Mouse (Mus musculus) brain, embryonic 14.5 days (tissue): ENCODE measurements around the gene Tbc1d8b.

ENCODE experiments used
- CTCF ChIP-seq: fragments of 200-500 bp; IDR thresholded peaks from 2 replicates; pipeline ENCODE4 v1.5.1; 2012; ENCODE audit warnings: inconsistent platforms, mild to moderate bottlenecking, moderate library complexity, borderline replicate concordance; ENCODE audit not compliant: insufficient read depth, insufficient read length; ENCODE audit errors: extremely low read depth
- POLR2A ChIP-seq: fragments of 200-500 bp; IDR thresholded peaks from 2 replicates; pipeline ENCODE4 v1.6.1; 2012; ENCODE audit warnings: mild to moderate bottlenecking, inconsistent platforms, borderline replicate concordance; ENCODE audit not compliant: poor library complexity, insufficient read depth, insufficient read length, severe bottlenecking; ENCODE audit errors: extremely low read depth

- TF ChIP-seq POLR2A = no peak
- TF ChIP-seq CTCF = no peak
Observed at GRCm38 (mm10) chrX:139665829-139666228, 19.0 kb upstream of the Tbc1d8b start.
